Mouse (Mus musculus): ENCODE results near the gene Prpf6.

DNA sequence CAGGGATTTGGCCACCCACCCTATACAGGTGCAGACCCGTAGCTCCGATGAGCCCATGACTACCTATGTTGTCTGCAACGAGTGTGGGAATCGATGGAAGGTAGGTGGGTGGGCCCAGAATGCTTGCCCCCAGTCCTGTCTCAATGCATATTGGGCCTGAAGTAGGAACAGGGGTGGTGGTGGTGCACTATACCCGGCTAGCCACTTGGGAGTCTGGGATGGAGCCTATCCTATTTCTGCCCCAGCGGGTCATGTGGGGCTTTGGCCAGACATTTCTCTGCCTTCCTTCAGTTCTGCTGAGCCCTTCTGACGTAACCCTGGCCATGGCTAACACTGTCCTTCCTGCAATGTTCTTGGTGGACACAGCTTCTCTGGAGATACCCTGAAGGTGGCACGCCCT is 95.9 kb downstream of the Prpf6 start:
- TF ChIP-seq CTCF (conservative IDR thresholded peaks at IDR 0.05; ENCODE audit: low read length) (no peak), POU5F1 (IDR thresholded peaks at IDR 0.05; ENCODE audit: borderline replicate concordance, low read length) (no peak), NANOG (IDR thresholded peaks at IDR 0.05; ENCODE audit: borderline replicate concordance, low read length) (no peak)
